Mouse (Mus musculus): ENCODE results near the gene Egln3.

Egln3 gene

GRCm38 (mm10) chr12:54202765-54203655 lies 650 bp downstream of the Egln3 start:
- DNase-seq (ENCODE audit: low read depth) = peak; percentile 59

GRCm38 (mm10) chr12:54202276-54202675 lies 1.4 kb downstream of the Egln3 start:
- peak; percentile 73 for DNase-seq (ENCODE audit: low read depth)

GRCm38 (mm10) chr12:54200856-54201255 lies 2.8 kb downstream of the Egln3 start:
- DNase-seq (ENCODE audit: low read depth) = peak; percentile 77

GRCm38 (mm10) chr12:54200172-54200571 lies 3.5 kb downstream of the Egln3 start:
- DNase-seq (ENCODE audit: low read depth) = peak; percentile 77

GRCm38 (mm10) chr12:54198282-54198918 lies 5.3 kb downstream of the Egln3 start:
- DNase-seq (ENCODE audit: low read depth) = peak; percentile 66

- no peak for DNase-seq (ENCODE audit: low read depth)
Measured at GRCm38 (mm10) chr12:54197849-54198248, 5.8 kb downstream of the Egln3 start.

- peak; percentile 29 for DNase-seq (ENCODE audit: low read depth)
Measured at GRCm38 (mm10) chr12:54197301-54197782, 6.3 kb downstream of the Egln3 start.

- peak; percentile 14 for DNase-seq (ENCODE audit: low read depth)
Measured at GRCm38 (mm10) chr12:54196881-54197280, 6.8 kb downstream of the Egln3 start.

GRCm38 (mm10) chr12:54194159-54194558 lies 9.5 kb downstream of the Egln3 start:
- peak; percentile 26 for DNase-seq (ENCODE audit: low read depth)

GRCm38 (mm10) chr12:54192305-54192661 lies 11.4 kb downstream of the Egln3 start:
- DNase-seq (ENCODE audit: low read depth) = no peak

GRCm38 (mm10) chr12:54191608-54192304 lies 11.9 kb downstream of the Egln3 start:
- DNase-seq (ENCODE audit: low read depth) = peak; percentile 93

- DNase-seq (ENCODE audit: low read depth) = peak; percentile 71
Measured at GRCm38 (mm10) chr12:54191181-54191580, 12.5 kb downstream of the Egln3 start.

- peak; percentile 100 for DNase-seq (ENCODE audit: low read depth)
Measured at GRCm38 (mm10) chr12:54187812-54188600, 15.7 kb downstream of the Egln3 start.

- DNase-seq (ENCODE audit: low read depth) = peak; percentile 96
Measured at GRCm38 (mm10) chr12:54186926-54187623, 16.6 kb downstream of the Egln3 start.

GRCm38 (mm10) chr12:54184264-54184663 lies 19.4 kb downstream of the Egln3 start:
- DNase-seq (ENCODE audit: low read depth) = no peak

GRCm38 (mm10) chr12:54178323-54178722 lies 25.3 kb downstream of the Egln3 start:
- no peak for DNase-seq (ENCODE audit: low read depth)

GRCm38 (mm10) chr12:54168786-54169185 lies 34.9 kb downstream of the Egln3 start:
- no peak for DNase-seq (ENCODE audit: low read depth)

- peak; percentile 46 for DNase-seq (ENCODE audit: low read depth)
Measured at GRCm38 (mm10) chr12:54167737-54168136, 35.9 kb downstream of the Egln3 start.

- DNase-seq (ENCODE audit: low read depth) = peak; percentile 96
Measured at GRCm38 (mm10) chr12:54164724-54165050, 39.0 kb downstream of the Egln3 start.

- peak; percentile 57 for DNase-seq (ENCODE audit: low read depth)
Measured at GRCm38 (mm10) chr12:54164040-54164723, 39.5 kb downstream of the Egln3 start.

- peak; percentile 71 for DNase-seq (ENCODE audit: low read depth)
Measured at GRCm38 (mm10) chr12:54163166-54163565, 40.5 kb downstream of the Egln3 start.
